Mouse (Mus musculus): ENCODE measurements at regions not wholly inside any gene's neighbourhood (a gene's known extent, or its start where the extent isn't known, plus 50 kb on each side); places are given as distances from the start of the nearest gene placed in this dataset.
A peak's percentile ranks its signal among the peaks of the same experiment; 100 is the strongest.

DNA sequence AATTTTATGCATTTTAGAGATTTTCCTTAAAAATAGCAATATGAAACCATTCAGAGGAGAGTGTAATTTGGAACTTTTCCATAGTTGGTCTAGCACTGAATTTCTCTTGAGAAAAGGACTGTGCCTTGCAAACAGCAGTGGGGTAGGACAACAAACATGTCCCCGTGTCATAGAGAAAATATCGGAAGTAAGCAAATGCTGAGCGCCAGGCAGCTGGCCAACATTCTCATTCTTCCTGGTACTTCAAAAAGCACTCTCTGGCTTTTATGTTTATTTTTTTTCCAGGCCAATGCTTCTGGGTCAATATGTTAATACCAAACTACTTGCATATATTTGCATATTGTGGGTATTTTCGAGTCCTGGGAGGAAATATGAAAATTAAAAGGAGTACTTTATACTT lies 568.5 kb downstream of the Btbd3 start:
- no peak for DNase-seq (ENCODE audit: low read depth, low spot score)

DNA sequence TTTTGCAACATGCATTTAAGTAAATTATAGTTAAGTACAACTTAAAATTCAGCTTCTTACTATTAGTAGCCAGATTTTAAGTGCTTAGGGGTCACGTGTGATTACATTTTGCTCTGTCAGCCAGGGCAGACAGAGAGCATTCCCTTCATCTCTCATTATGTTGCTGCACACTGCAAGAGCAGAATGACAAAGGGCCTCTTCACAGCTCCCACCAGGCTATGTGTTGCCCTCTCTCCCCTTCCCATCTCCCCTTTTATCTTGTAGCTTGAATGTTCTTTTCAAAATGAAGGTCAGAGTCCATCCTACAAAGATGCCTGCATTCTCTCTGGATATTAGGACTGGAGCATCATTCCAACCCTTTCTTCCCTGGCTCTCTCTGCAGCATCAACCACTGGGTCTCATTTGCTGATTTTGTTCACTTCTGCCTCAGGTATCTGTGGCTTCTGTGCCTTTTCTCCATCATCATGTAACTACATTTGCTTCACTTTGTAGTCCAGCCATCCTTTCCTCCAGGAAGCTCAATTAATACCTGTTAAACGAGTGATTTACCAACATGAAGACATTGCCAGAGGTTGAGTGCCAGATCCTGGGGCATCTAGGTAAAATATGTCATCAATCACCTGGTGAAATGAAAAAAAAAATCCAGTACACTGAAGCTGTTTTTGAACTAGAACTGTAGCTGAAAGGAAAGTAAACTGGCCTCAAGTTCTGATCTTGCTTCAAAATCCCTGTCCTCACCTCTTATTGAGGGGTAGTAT lies 571.6 kb downstream of the Btbd3 start:
- DNase-seq (ENCODE audit: low read depth, low spot score): no peak

DNA sequence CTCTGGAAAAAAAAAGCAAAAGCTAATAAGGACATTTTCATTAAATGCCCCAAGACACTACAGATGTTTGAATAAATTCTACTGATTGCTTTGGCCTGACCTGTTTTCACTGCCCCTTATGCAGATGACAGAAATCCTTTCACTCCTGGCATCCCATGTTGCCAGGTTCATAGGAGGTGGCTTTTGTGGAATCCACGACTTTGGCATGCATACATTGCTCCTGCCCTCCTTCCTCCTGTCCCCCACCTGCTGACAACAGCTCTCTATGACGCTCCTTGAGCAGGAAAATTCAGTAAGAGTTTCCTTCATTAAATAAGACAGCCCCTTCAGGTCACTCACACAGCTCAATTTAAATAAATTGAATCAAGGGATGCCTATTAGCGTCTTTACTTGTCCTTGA lies 582.5 kb downstream of the Btbd3 start:
- DNase-seq (ENCODE audit: low read depth, low spot score): no peak

- no peak for DNase-seq (ENCODE audit: low read depth, low spot score)
Observed at GRCm38 (mm10) chr2:138859121-138859520, 602.8 kb downstream of the Btbd3 start.

DNA sequence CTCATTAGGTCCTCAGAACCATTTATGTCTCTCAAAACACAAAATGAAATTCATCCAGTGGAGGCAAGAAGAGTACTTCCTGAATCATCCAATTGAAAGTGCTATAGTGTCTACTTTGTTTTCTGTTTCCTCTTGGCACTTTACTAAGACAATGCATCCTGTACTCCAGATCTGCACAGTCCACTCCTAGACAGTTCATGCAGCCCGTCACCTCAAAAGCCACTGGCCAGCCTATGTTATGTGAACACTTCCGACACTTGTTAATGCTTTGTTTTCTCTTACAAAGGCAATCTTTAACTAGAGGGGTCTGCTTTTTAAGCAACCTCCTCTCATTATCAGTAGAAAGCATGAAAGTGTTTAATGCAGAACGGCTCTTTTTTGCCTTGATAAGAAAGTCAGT lies 597.1 kb upstream of the Sptlc3 start:
- DNase-seq (ENCODE audit: low read depth, low spot score): no peak

DNA sequence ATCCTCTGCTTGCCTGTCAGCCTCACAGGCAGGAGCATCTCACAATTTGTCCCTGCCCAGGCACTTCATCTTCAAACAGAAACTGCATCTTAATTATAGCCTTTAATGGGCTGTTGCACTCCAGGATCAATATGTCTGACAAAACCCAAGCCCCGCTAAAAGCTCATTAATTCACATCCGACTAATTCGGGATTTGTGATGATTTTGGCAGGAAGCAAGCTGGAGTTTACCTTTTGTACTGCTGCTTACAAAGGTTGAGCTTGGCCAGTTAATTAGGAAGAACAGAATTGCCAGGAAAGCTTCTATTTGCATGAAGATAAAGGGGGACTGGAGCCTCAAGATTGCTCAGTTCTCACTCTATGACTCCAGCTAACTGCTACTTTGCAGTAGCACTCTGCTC lies 596.6 kb upstream of the Sptlc3 start:
- DNase-seq (ENCODE audit: low read depth, low spot score): peak; percentile 2

GRCm38 (mm10) chr2:138937165-138937564 lies 556.5 kb upstream of the Sptlc3 start:
- DNase-seq (ENCODE audit: low read depth, low spot score): no peak

GRCm38 (mm10) chr2:138939367-138939766 lies 554.3 kb upstream of the Sptlc3 start:
- DNase-seq (ENCODE audit: low read depth, low spot score): no peak

DNA sequence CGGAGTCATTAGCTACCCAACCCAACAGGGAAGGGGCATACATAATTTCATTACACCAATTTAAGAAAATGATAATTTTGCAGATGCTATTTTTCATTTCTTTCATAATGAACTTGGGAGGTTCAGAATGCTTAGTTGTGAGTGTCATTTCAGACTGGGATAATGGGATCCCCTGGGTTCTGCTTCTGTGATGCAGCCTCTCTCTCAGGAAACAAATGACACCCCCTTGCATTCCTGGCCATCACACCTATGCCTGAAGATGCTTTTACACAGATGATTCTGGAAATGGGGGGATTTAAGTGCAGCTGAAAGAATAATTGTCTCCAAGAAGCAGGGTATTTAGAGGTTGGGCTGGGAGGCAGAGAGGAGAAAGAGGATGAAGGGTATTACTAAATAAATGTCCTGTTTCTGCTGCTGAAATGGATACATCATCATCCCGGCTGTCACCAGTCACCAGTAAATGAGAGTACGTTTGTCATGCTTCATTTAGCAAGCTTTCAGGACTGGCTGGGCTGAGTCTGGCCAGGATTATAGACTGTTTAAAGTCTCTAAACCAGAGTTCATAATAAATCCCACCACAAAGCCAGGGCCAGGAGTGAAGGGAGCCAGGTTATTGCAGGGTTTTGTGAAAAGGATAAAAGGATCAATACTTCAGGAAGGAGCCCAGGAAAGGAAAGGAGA lies 527.5 kb upstream of the Sptlc3 start:
- DNase-seq (ENCODE audit: low read depth, low spot score): no peak

DNA sequence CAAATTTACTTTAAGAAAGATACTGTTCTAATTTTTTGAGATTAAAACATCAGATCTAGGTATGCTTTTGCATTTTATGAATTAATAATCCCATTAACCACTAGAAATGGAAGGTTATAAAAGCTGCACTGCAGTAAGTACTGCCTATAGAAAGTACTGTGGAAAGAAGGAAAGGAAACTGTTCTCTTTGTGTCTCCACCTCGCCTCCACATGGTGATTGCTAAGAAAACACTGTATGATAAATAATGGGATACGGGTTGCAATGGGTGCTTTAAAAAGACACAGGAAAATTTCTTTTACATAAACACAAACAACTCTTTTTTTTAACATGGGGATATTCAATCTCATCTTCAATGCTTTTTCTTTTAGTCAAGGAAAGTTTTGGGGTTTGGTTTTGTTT lies 519.2 kb upstream of the Sptlc3 start:
- DNase-seq (ENCODE audit: low read depth, low spot score): no peak

GRCm38 (mm10) chr2:138990031-138990430 lies 503.7 kb upstream of the Sptlc3 start:
- DNase-seq (ENCODE audit: low read depth, low spot score): no peak

DNA sequence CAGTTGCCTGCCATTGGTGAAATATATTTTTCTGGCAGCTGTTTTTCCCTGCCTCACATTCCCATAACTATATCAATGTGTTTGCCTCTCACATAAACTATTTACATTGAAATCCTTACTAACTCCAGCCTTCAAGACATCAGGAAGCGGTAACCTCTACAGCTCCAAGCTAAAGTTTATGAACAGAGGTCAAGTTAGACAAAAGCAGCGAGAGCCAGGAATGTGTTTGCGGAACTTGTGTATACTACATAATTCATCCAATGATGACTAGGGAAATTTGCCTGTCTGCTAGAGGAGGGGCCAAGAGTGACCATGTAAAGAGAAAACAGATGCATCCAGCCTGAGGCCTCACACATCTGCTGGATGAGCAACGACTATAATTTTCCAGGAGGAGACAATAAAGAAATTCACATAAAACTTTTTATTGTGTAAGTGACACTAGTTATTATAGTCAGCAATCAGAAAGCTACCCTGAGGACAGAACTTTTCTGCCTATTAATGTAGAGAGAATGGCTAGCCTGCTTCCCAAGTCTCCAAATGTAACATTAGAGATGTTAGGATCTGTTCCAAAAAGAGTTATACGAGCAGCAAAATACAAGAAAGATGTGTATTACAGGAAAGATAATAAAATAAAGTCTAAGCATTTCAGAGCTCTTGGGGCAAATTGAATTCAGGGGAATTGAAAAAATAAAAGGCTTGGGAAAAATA lies 461.5 kb upstream of the Sptlc3 start:
- peak; percentile 41 for DNase-seq (ENCODE audit: low read depth, low spot score)

DNA sequence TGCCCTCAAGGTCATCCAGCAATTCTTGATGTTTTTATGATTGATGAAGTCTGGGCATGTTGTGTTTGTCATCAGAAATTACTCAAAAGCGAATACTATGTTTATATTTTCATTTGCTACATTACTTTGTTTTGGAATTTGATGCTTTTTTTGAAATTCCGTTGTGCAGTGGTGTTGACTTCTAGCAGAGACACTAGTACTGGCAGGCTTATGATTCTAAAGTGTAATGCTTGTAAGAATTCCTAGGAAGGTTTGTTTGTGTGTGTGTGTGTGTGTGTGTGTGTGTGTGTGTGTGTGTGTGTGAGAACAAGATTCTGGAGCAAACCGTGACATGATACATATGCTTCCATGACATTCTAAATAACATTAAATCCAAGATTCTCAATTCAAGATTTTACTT lies 458.9 kb upstream of the Sptlc3 start:
- no peak for DNase-seq (ENCODE audit: low read depth, low spot score)

DNA sequence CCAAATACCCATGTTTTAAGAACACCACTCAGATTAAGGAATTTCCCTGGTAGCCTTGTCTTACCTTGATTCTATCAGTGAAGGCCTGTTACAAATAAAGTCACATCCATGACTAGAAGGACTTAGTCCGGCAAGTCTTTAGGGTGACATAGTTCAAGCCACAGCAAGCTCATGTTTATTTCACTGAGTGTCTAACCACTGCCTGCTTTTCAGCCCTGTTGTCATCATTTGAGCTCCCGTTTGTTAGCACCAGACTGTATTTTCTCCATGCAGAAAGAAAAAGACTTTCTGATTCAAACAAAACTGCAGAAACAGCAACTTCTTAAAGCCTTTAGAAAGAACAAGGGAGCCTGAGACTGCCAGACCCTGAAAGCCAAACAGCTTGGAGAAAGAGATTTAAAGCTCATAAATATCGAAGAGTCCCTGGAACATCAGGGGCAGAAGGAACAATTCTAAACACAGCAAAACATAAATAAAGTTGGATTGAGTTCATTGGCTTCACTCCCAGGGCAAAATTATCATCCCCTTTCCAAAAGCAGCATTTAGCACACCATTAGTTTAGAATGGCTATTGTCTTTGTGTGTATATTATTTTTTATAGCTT lies 451.9 kb upstream of the Sptlc3 start:
- no peak for DNase-seq (ENCODE audit: low read depth, low spot score)

- no peak for DNase-seq (ENCODE audit: low read depth, low spot score)
Observed at GRCm38 (mm10) chr2:139044684-139045083, 449.0 kb upstream of the Sptlc3 start.

DNA sequence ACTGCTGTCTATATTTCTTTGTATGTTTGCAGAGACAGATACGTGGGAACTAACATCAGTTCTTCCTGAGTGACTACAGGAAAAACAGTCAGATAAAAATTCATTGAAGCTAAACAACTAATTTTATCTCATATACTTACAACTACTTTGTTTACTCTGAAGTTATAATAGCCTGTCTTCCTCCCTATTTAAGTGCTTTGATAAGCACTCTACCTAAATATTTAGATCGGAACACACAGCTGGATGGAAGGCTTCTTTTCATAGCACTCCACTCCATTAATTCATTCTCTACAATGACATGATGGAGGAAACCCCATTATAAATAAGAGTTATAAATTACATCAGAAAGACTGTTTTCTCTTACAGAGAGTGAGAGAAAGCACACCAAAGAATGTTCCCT lies 438.5 kb upstream of the Sptlc3 start:
- no peak for DNase-seq (ENCODE audit: low read depth, low spot score)

DNA sequence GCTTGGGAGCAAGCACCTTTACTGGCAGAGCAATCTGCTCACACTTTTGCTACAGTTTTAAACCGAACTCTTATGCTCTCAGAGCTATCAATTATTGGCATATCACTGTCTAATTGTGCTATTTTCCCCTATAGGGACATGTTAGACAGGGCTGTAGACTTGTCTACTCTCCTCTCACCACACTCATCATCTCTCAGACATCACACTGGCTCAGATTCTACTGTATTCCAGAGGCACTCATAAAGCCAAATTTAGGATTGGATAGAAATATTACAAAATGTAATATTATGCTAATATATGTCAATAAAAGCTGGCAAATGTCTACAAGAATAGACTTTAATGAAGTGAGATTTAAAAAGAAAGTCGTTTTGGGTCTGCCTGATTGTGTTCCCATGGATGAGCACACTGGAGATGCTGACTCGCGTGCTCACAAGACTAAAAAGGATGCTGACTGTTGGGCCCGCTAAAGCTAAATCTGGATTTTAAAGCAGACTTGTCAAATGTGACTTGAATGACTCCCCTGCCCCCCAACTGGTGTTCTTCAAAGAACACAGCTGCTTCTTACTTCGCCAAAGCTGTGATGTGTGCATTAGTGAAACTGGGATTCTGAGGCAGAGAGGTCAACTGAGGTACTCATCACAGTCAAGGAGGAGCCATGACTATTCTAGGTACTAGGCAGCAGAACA lies 424.3 kb upstream of the Sptlc3 start:
- no peak for DNase-seq (ENCODE audit: low read depth, low spot score)

DNA sequence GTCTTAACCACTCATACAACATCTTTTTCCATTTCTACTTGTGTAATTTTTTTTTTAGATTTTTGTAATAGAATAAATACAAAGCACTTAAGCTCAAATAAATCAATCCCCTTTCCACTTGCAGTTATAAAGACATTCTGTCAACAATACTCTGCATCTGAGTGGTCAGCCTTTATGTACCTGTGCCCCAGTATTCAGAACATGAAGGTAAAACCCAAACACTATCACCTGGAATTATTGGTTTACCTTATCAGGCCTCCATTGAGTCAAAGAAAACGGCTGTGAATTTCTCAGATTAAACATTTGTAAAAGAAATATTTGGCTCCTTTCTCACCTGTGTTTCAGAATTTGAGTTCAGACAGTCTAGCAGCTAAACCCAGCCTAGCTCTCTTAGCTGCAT lies 422.0 kb upstream of the Sptlc3 start:
- DNase-seq (ENCODE audit: low read depth, low spot score): no peak

- no peak for DNase-seq (ENCODE audit: low read depth, low spot score)
Observed at GRCm38 (mm10) chr2:139093487-139094066, 400.1 kb upstream of the Sptlc3 start.

DNA sequence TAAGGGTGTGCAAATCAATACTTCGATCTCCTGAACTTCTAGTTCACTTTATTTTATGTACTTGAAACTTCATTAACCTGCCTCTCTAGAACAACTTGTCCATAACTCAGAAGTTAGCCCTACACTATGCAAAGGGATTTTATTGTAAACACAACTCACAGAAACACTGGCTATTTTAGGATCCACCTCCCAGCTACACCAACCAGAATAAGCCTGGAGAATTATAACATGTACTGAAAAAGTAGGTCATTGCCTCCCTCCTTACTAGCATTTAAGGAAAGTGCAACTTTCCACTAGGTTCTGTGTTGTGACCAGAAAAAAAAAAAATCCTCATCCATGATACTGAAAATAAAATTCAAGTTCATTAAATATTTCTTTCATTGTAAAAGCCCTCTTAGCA lies 382.0 kb upstream of the Sptlc3 start:
- no peak for DNase-seq (ENCODE audit: low read depth, low spot score)

DNA sequence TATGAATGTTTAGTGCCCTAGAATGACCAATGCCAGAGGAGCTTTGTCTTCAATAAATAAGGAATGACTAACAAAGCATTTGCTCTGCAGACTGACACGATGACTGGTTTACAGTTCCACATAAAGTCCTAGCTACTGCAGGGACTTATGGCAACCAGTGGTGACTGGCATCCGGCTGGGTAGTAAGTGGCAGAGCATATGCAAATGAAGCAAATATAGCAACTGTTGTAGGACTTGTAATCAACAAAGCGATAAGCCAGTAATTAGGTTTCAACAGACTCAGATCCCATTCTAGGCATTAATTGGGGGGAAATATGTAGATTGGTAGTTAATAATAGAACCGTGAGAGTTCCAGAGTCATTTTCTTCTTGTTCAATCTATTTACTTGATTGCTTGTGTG lies 379.2 kb upstream of the Sptlc3 start:
- no peak for DNase-seq (ENCODE audit: low read depth, low spot score)

Measured in forelimb bud, embryonic 11.5 days (tissue).